Mouse (Mus musculus): ENCODE data around the gene Nckap1. TPM values are rescaled to one million over a fixed set of nuclear protein-coding genes. Genes with fewer than 3 reads are reported as not detected.

The Nckap1 gene
- polyA plus RNA-seq (2021; fragmentation: Nextera tagmentation): 72.6 and 75.0 TPM in 2 replicates
- long read RNA-seq, experiment 1, full-length matches to known transcripts: 18 of 221 reads
- long read RNA-seq, experiment 1, partial matches to known transcripts: 198 of 221 reads
- long read RNA-seq, experiment 1, other reads (novel, unspliced or antisense): 5 of 221 reads
- long read RNA-seq, experiment 2, full-length matches to known transcripts: 329 of 510 reads
- long read RNA-seq, experiment 2, partial matches to known transcripts: 149 of 510 reads
- long read RNA-seq, experiment 2, other reads (novel, unspliced or antisense): 32 of 510 reads

GRCm38 (mm10) chr2:80581043-80581711 lies at the start of gene Nckap1:
TSS of gene Nckap1 (minus strand) at chr2:80581380.

DNA sequence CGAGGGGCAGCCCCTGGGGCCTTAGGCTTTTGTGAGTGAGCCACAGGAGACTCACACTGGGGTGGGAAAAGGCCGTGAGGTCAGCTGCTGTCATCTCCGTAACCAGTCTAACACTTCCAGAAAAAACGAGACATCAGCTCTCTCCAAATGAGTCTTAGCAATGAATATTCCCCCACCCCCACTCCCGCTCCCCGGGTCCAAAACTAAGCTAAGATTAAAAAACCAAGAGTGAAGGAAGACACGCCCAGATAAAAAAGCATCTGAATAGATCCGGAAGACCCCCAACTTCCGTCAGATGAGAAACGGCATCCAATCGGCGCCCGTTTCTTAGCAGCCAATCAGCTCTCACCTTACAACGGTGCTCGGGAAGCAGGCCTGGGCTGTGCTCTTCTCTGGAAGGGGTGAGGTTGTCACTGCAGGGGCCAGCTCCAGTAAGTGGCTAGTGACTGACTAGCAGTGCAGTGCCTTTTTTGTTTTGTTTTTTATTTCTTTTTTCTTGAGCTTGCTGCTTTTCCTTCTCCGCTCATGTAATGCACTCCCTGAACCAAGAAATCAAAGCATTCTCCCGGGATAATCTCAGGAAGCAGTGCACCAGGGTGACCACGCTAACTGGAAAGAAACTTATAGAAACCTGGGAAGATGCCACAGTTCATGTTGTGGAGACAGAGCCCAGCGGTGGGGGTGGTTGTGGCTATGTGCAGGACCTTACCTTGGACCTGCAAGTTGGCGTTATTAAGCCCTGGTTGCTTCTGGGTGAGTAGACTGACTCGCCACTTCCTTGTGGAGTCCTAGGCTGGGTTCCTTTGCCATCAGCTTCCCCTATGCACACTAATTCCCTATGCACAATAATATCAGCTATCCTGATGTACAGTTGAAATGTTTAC lies 35.9 kb upstream of the Nckap1 start, which contains the start of the genes Dusp19 and Nup35:
Gene Dusp19 (plus strand): TSS at position 192 of the 884 bp plus-strand sequence.
Gene Nup35 (plus strand): TSS at position 383 of the 884 bp plus-strand sequence.

Small RNA genes lying within 50 kb of the gene (microRNA-seq; reads per million reads assigned to microRNA genes)
- not detected for gene Mir684-1

Other genes with a start within 250 kb of the Nckap1 start
- gene Frzb, start 133.8 kb downstream of the Nckap1 start, polyA plus RNA-seq (2021; fragmentation: Nextera tagmentation): 11.6 and 13.0 TPM in 2 replicates
- gene Dusp19, start 35.7 kb upstream of the Nckap1 start, polyA plus RNA-seq (2021; fragmentation: Nextera tagmentation): 10.7 and 11.3 TPM in 2 replicates
- gene Nup35, start 35.9 kb upstream of the Nckap1 start, polyA plus RNA-seq (2021; fragmentation: Nextera tagmentation): 19.9 and 20.4 TPM in 2 replicates

Measured in layer of hippocampus, adult 6 months (tissue).